Mouse (Mus musculus) forebrain, embryonic 11.5 days (tissue): ENCODE measurements at regions not wholly inside any gene's neighbourhood (a gene's known extent, or its start where the extent isn't known, plus 50 kb on each side); places are given as distances from the start of the nearest gene placed in this dataset.

Experiments used
- ATAC-seq: fragments of 200-750 bp; cut with Nextera tagmentation; replicated peaks from 2 replicates; pipeline ENCODE4 v1.8.0; 2017; ENCODE audit warnings: moderate TSS enrichment; ENCODE audit not compliant: low FRiP score
- DNase-seq: peaks from one replicate; pipeline ENCODE4 v3.0.0-alpha.2; 2017; ENCODE audit warnings: low spot score
- H3K27ac ChIP-seq: fragments of 300-500 bp; sonication (generic); 2 replicates; pipeline ENCODE4 v1.5.1; 2014; ENCODE audit warnings: low read depth, low read length
- H3K27me3 ChIP-seq: fragments of 300-500 bp; sonication (generic); 2 replicates; pipeline ENCODE4 v1.6.1; 2014; ENCODE audit warnings: mild to moderate bottlenecking, low read length, mixed read lengths; ENCODE audit not compliant: control insufficient read depth, insufficient read depth
- H3K36me3 ChIP-seq: fragments of 300-500 bp; sonication (generic); 2 replicates; pipeline ENCODE4 v1.6.1; 2014; ENCODE audit warnings: mild to moderate bottlenecking, low read length, moderate library complexity, mixed read lengths; ENCODE audit not compliant: control insufficient read depth, insufficient read depth
- H3K4me1 ChIP-seq: fragments of 300-500 bp; sonication (generic); replicated peaks from 2 replicates; pipeline ENCODE4 v1.6.1; 2014; ENCODE audit warnings: low read length, mixed read lengths; ENCODE audit not compliant: control insufficient read depth, insufficient read depth
- H3K4me2 ChIP-seq: fragments of 300-500 bp; sonication (generic); 2 replicates; pipeline ENCODE4 v1.6.1; 2014; ENCODE audit warnings: low read depth, mild to moderate bottlenecking, low read length, moderate library complexity, mixed read lengths; ENCODE audit not compliant: severe bottlenecking
- H3K4me3 ChIP-seq: fragments of 300-500 bp; sonication (generic); 2 replicates; pipeline ENCODE4 v1.5.1; 2014; ENCODE audit warnings: low read depth, low read length
- H3K9ac ChIP-seq: fragments of 300-500 bp; sonication (generic); 2 replicates; pipeline ENCODE4 v1.6.1; 2014; ENCODE audit warnings: low read length
- H3K9me3 ChIP-seq: fragments of 300-500 bp; sonication (generic); 2 replicates; pipeline ENCODE4 v1.6.1; 2016; ENCODE audit warnings: low read length, mixed read lengths; ENCODE audit not compliant: control insufficient read depth
- WGBS: fragments of 180-500 bp; shearing (Covaris S2); extraction: QIAGEN DNeasy Blood & Tissue Kit; methylation state at CpG from one replicate; pipeline ENCODE4 v1.1.7; 2014; 5-methylcytosine and 5-hydroxymethylcytosine counted together

DNA sequence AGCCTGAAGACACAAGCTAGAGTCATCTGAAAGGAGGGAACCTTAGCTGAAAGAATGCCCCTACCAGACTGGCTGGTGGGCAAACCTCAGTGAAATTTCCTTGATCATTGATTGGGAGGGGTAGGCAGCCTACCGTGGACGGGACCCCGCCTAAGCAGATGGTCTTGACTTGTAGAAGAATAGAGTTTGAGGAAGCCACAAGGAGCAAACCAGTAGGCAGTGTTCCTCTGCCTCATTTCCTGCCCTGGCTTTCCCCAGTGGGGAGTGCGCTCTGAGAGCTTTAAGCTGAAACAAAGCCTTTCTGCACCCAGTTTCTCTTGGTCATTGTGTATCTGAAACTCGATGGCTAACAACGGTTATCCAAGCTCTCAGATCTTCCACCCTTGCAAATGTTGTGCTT, 121.9 kb upstream of the Zfp703 start:
- Histone ChIP-seq H3K4me1 (no peaks in the 10 kb centered on the region), H3K4me2 (no peak overlapping the region), H3K36me3 (no peaks in the 10 kb centered on the region), H3K4me3 (no peak overlapping the region), H3K27me3 (no peaks in the 10 kb centered on the region), H3K9ac (no peak overlapping the region), H3K9me3 (no peaks in the 10 kb centered on the region), H3K27ac (no peak overlapping the region)
- DNase-seq (no peak), ATAC-seq (no peak)
- WGBS = 88% methylated on average over 6 of the region's 6 CpGs

DNA sequence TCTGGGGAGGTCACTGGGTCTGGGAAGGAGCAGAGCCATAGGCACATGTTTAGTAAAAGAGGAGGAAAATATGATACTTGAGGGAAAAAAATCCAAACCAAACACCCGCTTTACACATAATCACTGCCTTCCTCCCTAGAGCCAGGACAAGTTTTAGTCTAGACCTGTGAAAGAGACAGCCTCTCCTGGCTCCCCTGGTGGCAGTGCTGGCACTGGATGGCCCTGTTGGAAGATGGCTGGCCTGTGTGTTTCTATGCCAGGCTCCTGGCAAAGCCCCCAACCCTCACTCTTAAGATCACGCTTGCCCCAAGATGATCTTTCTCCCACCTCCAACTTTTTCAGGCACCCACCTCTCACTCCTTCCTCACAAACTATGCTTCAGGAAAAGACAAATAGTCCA, 112.6 kb upstream of the Zfp703 start:
- no peaks in the 10 kb centered on the region for H3K4me1 ChIP-seq
- H3K27me3 ChIP-seq = no peaks in the 10 kb centered on the region
- H3K4me3 ChIP-seq = no peak overlapping the region
- H3K36me3 ChIP-seq = no peaks in the 10 kb centered on the region
- H3K9me3 ChIP-seq = no peaks in the 10 kb centered on the region
- 94% methylated on average over 2 of the region's 2 CpGs for WGBS
- ATAC-seq (no peak), DNase-seq (no peak)
- H3K27ac ChIP-seq = no peak overlapping the region
- no peak overlapping the region for H3K4me2 ChIP-seq
- no peak overlapping the region for H3K9ac ChIP-seq

DNA sequence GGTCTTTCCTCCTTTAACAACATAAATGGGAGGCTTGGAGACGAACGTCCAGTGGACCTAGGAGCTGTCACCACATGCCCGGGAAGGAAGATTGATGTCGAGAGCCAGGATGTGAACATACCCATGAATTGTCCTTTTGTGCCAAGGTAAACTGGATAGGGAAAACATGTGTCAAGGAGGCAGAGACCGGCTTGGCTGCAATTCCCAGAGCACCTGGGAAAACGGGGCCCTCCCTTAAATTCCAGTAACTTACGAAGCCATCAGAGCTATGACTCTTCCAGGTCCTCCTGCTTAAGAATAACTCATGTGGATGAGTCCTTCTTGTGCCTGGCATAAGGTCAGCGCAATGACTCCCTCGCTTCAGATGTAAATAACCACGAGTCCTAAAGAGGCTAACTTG, 112.2 kb upstream of the Zfp703 start:
- no peaks in the 10 kb centered on the region for H3K4me1 ChIP-seq
- H3K9me3 ChIP-seq = no peaks in the 10 kb centered on the region; the same call in 1 of the 2 replicates
- DNase-seq (no peak), ATAC-seq (no peak)
- no peak overlapping the region for H3K4me2 ChIP-seq
- H3K9ac ChIP-seq = no peak overlapping the region
- no peak overlapping the region for H3K27ac ChIP-seq
- no peak overlapping the region for H3K4me3 ChIP-seq
- WGBS = 93% methylated on average over 10 of the region's 10 CpGs
- H3K27me3 ChIP-seq = no peaks in the 10 kb centered on the region
- H3K36me3 ChIP-seq = no peaks in the 10 kb centered on the region

DNA sequence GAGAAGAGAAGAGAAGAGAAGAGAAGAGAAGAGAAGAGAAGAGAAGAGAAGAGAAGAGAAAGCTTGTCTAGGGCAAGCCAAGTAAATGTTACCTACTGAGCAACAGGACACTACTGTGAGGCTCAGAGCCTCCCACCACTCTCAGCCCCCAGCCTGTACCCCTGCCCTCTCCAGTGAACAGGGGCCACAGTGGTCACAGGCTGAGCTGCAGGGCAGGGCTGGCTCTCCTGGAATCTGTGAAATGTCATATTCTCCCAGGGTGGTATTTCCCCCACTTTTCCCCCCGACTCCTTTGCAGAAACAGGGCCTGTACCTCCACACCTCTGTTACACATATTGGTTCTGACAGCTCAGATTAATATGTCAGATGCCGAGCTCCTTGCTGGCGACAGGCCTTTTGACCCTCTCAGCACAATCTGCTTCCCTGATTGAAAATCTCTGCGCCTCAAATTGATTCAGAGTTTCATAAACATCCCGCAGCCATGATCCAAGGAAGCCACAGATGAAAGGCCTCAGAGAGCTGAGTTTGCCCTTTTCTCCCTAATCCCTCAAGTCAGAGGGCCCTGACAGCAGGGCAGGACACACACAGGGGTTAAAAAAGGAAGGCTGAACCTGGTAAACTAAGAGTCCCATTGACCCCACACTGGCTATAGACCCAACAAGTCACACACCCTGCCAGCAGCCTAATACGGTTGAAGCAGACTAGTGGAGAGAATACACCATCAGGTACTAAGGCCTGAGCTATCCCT, 108.8 kb upstream of the Zfp703 start:
- ATAC-seq = no peak
- no peak for DNase-seq
- no peaks in the 10 kb centered on the region for H3K36me3 ChIP-seq
- H3K4me1 ChIP-seq = no peaks in the 10 kb centered on the region
- peaks cover 5% of the 10 kb centered on the region; the same call in 1 of the 2 replicates for H3K9me3 ChIP-seq
- no peak overlapping the region for H3K9ac ChIP-seq
- H3K4me3 ChIP-seq = no peak overlapping the region
- no peak overlapping the region for H3K4me2 ChIP-seq
- 77% methylated on average over 6 of the region's 6 CpGs for WGBS
- no peak overlapping the region for H3K27ac ChIP-seq
- no peaks in the 10 kb centered on the region for H3K27me3 ChIP-seq

DNA sequence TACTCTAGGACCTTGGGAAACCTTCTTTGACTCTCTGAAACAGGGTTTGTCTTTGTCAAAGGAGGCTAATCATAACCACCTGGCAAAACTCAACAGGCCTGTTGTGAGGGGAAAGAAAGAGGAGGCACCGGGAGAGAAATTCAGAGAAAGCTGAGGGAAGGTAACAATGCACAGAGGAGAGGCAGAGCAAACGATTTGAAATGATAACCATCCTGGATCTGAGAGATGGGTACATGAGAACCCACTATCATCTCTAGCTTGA, 108.3 kb upstream of the Zfp703 start:
- no peak for ATAC-seq
- Histone ChIP-seq H3K27me3 (no peaks in the 10 kb centered on the region), H3K9me3 (peaks cover 5% of the 10 kb centered on the region; the same call in 1 of the 2 replicates), H3K36me3 (no peaks in the 10 kb centered on the region), H3K9ac (no peak overlapping the region), H3K4me3 (no peak overlapping the region), H3K4me1 (no peaks in the 10 kb centered on the region), H3K27ac (no peak overlapping the region), H3K4me2 (no peak overlapping the region)
- 75% methylated on average over 2 of the region's 2 CpGs for WGBS
- DNase-seq = no peak

DNA sequence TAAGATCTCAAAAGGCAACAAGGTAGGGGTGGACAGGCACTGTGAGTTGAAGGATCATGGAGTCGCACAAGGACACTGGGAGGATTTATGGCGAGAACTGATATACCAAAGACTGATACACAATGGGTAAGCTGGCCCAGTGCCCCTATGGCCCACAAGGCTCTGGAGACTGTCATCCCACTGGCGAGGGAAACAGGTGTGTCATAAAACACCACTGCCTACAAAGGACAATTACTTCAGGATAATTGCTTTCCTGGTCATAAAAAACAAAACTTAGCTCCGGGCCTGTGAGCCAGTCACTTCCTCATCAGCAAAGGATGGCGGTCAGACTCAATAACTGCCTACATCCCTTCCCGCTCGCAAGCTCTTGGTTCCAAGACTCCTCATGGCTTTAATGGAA, 105.3 kb upstream of the Zfp703 start:
- Histone ChIP-seq H3K4me3 (no peak overlapping the region), H3K4me1 (no peaks in the 10 kb centered on the region), H3K9ac (no peak overlapping the region), H3K27ac (no peak overlapping the region), H3K9me3 (peaks cover 5% of the 10 kb centered on the region; the same call in 1 of the 2 replicates), H3K36me3 (no peaks in the 10 kb centered on the region), H3K4me2 (no peak overlapping the region), H3K27me3 (no peaks in the 10 kb centered on the region)
- no peak for ATAC-seq
- DNase-seq = no peak
- 95% methylated on average over 7 of the region's 7 CpGs for WGBS

DNA sequence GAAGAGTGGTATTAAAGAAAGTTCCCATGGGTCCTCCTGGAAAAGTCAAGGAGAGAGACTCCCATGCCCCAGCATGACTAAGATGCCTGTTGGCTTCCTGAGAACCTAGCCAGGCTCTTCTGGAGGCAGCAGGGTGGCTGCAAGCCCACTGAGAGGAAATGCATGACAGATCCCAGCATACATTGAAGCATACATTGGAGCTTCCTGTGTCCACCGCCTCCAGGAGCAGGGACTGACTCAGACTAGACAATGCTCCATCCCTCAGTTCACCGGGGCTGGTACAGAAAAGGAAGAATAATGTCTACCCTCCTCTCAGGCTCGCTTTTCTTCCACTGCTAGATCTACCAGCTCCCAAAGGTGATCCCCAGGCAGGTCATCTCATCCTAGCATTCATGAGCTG, 104.7 kb upstream of the Zfp703 start:
- Histone ChIP-seq H3K4me2 (no peak overlapping the region), H3K27ac (no peak overlapping the region), H3K27me3 (no peaks in the 10 kb centered on the region), H3K9ac (no peak overlapping the region), H3K36me3 (no peaks in the 10 kb centered on the region), H3K9me3 (peaks cover 5% of the 10 kb centered on the region; the same call in 1 of the 2 replicates), H3K4me3 (no peak overlapping the region), H3K4me1 (no peaks in the 10 kb centered on the region)
- DNase-seq = no peak
- no peak for ATAC-seq
- 89% methylated on average over 3 of the region's 3 CpGs for WGBS

DNA sequence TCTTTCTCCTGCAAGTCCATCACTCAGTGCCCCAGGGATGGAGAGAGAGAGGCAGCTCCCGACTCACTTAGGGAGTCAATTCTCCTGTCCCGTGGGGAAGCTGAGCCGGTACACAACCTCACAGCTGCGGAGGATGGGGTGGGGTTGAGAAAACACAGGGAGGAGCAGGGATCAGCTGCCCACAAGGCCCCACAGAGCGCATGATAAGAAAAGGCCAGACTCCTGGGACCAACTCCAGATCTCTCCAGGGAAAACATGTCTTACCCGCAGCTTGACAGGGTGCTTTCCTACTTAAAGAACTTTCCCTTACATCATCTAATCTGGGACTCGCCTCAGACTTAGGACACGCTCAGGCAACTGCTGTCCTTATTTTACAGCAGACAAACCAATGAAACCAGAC, 104.3 kb upstream of the Zfp703 start:
- H3K9ac ChIP-seq = no peak overlapping the region
- H3K4me2 ChIP-seq = no peak overlapping the region
- no peaks in the 10 kb centered on the region for H3K36me3 ChIP-seq
- H3K4me3 ChIP-seq = no peak overlapping the region
- WGBS = 81% methylated on average over 8 of the region's 8 CpGs
- no peaks in the 10 kb centered on the region for H3K27me3 ChIP-seq
- peaks cover 5% of the 10 kb centered on the region; the same call in 1 of the 2 replicates for H3K9me3 ChIP-seq
- no peak overlapping the region for H3K27ac ChIP-seq
- DNase-seq (no peak), ATAC-seq (no peak)
- H3K4me1 ChIP-seq = no peaks in the 10 kb centered on the region

DNA sequence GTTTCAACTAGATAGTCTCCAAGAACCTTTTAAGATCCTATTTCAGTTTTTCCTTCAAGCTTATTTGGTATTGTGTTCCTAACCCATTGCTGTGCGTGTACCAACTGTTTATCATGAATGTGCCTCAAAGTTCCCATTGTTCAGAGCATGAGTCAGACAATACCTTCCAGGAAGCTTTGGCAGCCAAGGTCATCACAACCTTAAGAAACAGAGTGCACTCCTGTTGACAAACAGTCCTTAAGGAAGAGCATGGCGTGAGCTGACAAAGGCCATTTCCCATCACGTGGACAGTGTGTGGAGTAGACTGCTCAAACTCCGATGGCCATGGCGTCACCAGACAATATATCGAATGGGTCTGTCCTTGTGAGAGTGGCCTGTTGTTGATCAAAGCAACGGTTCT, 96.9 kb upstream of the Zfp703 start:
- Histone ChIP-seq H3K9ac (no peak overlapping the region), H3K4me2 (no peak overlapping the region), H3K36me3 (no peaks in the 10 kb centered on the region), H3K4me3 (no peak overlapping the region), H3K9me3 (no peaks in the 10 kb centered on the region), H3K27ac (no peak overlapping the region), H3K4me1 (no peaks in the 10 kb centered on the region), H3K27me3 (no peaks in the 10 kb centered on the region)
- no peak for DNase-seq
- ATAC-seq = no peak
- 75% methylated on average over 7 of the region's 7 CpGs for WGBS
